10 mouse cellular contexts compared by ENCODE assay signal in genomic region chr9:43261941-43262340, GRCm38 (mm10). TPM values are rescaled to one million over a fixed set of nuclear protein-coding genes. Genes with fewer than 3 reads are reported as not detected.
A peak's percentile ranks its signal among the peaks of the same experiment; 100 is the strongest.
DNase-seq lines count a peak whose midpoint lies in the region; ATAC-seq and TF ChIP-seq lines count a peak whose summit lies in the region.
"Had no signal": no experiment of that assay in that cellular context is flagged by ENCODE, and none has a peak within 500 bp of the region (broad histone marks: within the 10 kb centered on the region; RNA-seq: fewer than 3 reads in every experiment).

No protein-coding gene starts in this region.

- peaks cover 30% of the 10 kb centered on the region for H3K4me1 ChIP-seq in heart, embryonic 13.5 days
- peaks cover 15% of the 10 kb centered on the region for H3K4me1 ChIP-seq in ES-Bruce4 (ENCODE audit: control insufficient read depth, insufficient read depth, low read length)
- peaks cover 43% of the 10 kb centered on the region for H3K4me1 ChIP-seq in intestine, embryonic 15.5 days (replicated peaks)
- peaks cover 46% of the 10 kb centered on the region for H3K4me1 ChIP-seq in liver, embryonic 12.5 days

- no peaks in the 10 kb centered on the region for H3K27me3 ChIP-seq in heart, embryonic 13.5 days (replicated peaks)
- H3K27me3 ChIP-seq in ES-Bruce4 (ENCODE audit: control insufficient read depth, insufficient read depth, low read length, poor library complexity, severe bottlenecking) = no peaks in the 10 kb centered on the region
- H3K27me3 ChIP-seq in intestine, embryonic 15.5 days (replicated peaks) = no peaks in the 10 kb centered on the region
- 0 out of 2 replicates have a peak, but pooled peaks cover 6% of the 10 kb centered on the region for H3K27me3 ChIP-seq in liver, embryonic 12.5 days (replicated peaks)

- no peak for TF ChIP-seq POLR2A in ES-Bruce4 (IDR thresholded peaks at IDR 0.05; ENCODE audit: insufficient read depth, low read length)

- no peak overlapping the region for H3K4me3 ChIP-seq in heart, embryonic 13.5 days
- H3K4me3 ChIP-seq in ES-Bruce4 (ENCODE audit: low read depth, low read length) = no peak overlapping the region
- H3K4me3 ChIP-seq in intestine, embryonic 15.5 days (replicated peaks) = no peak overlapping the region
- no peak overlapping the region for H3K4me3 ChIP-seq in liver, embryonic 12.5 days

- 42% methylated on average over 2 of the region's 2 CpGs for WGBS in heart, embryonic 13.5 days
- 23% methylated on average over 2 of the region's 2 CpGs for WGBS in intestine, embryonic 15.5 days
- 45% methylated on average over 2 of the region's 2 CpGs for WGBS in liver, embryonic 12.5 days (ENCODE audit: insufficient replicate concordance)

- H3K27ac ChIP-seq in heart, embryonic 13.5 days (replicated peaks) = peak overlapping the region; percentile 53
- H3K27ac ChIP-seq in ES-Bruce4 (ENCODE audit: insufficient read depth, low read length) = peak overlapping the region; percentile 45; the same call in 1 of the 2 replicates
- H3K27ac ChIP-seq in intestine, embryonic 15.5 days = peak overlapping the region; percentile 93
- peak overlapping the region; percentile 49 for H3K27ac ChIP-seq in liver, embryonic 12.5 days

- no peak overlapping the region for H3K9ac ChIP-seq in heart, embryonic 13.5 days
- H3K9ac ChIP-seq in ES-Bruce4 (ENCODE audit: low read depth, poor library complexity, severe bottlenecking) = no peak overlapping the region
- H3K9ac ChIP-seq in intestine, embryonic 15.5 days = no peak overlapping the region
- H3K9ac ChIP-seq in liver, embryonic 12.5 days = no peak overlapping the region

- no peak for ATAC-seq in heart, embryonic 13.5 days (ENCODE audit: extremely low read depth, insufficient number of reproducible peaks, low FRiP score, low TSS enrichment)
- 0 out of 2 replicates have a peak, but pooled peaks have one; percentile 3 for ATAC-seq in intestine, embryonic 15.5 days
- no peak for ATAC-seq in liver, embryonic 12.5 days

- no peak for TF ChIP-seq EP300 in ES-Bruce4 (IDR thresholded peaks at IDR 0.05; ENCODE audit: insufficient read depth, low read depth, low read length)

- no peaks in the 10 kb centered on the region for H3K9me3 ChIP-seq in heart, embryonic 13.5 days
- no peaks in the 10 kb centered on the region for H3K9me3 ChIP-seq in ES-Bruce4 (replicated peaks; ENCODE audit: control insufficient read depth, insufficient read depth, low read length, poor library complexity, severe bottlenecking)
- no peaks in the 10 kb centered on the region for H3K9me3 ChIP-seq in intestine, embryonic 15.5 days
- H3K9me3 ChIP-seq in liver, embryonic 12.5 days (replicated peaks) = no peaks in the 10 kb centered on the region
- H3K9me3 ChIP-seq: G1E had no signal

- DNase-seq in heart, adult 9 months (ENCODE audit: low spot score in 2 of 2) = no peak
- DNase-seq in embryo, embryonic 10 days (ENCODE audit: low spot score) = no peak
- DNase-seq in ovary, postnatal 14 days (ENCODE audit: low spot score) = no peak
- DNase-seq in right cerebral cortex, postnatal 4 days = no peak
- DNase-seq: gastrocnemius, postnatal 36 days had no signal

- no peaks in the 10 kb centered on the region for H3K36me3 ChIP-seq in heart, embryonic 13.5 days
- no peaks in the 10 kb centered on the region for H3K36me3 ChIP-seq in ES-Bruce4 (ENCODE audit: control insufficient read depth, insufficient read depth, low read length, poor library complexity, severe bottlenecking)
- H3K36me3 ChIP-seq in intestine, embryonic 15.5 days = no peaks in the 10 kb centered on the region
- H3K36me3 ChIP-seq in liver, embryonic 12.5 days = no peaks in the 10 kb centered on the region
- H3K36me3 ChIP-seq: G1E had no signal

- TF ChIP-seq CTCF in ES-Bruce4 (IDR thresholded peaks at IDR 0.05; ENCODE audit: low read depth, low read length) = no peak

- H3K4me2 ChIP-seq in heart, embryonic 13.5 days = no peak overlapping the region
- H3K4me2 ChIP-seq in intestine, embryonic 15.5 days (replicated peaks) = no peak overlapping the region; the same call in 1 of the 2 replicates
- no peak overlapping the region for H3K4me2 ChIP-seq in liver, embryonic 12.5 days

RNA-seq across cellular contexts. Expression of gene Oaf, which starts 22.2 kb away (rescaled TPM):
- polyA plus RNA-seq in heart, embryonic 13.5 days (2015; fragmentation: Nextera tagmentation; extraction: Ambion mirVana) = 28.0 and 29.7 TPM in 2 replicates
- 3.7 and 4.8 TPM in 2 replicates for polyA plus RNA-seq in ES-Bruce4 (2011; ENCODE audit: insufficient read depth, insufficient read length, low read depth, missing spikeins)
- 56.8 and 61.0 TPM in 2 replicates for polyA plus RNA-seq in intestine, embryonic 15.5 days (2015; fragmentation: Nextera tagmentation; extraction: Ambion mirVana)
- 37.8 and 44.1 TPM in 2 replicates for polyA plus RNA-seq in liver, embryonic 12.5 days (2016; fragmentation: Nextera tagmentation; extraction: Ambion mirVana)

RNA-seq across cellular contexts. Expression of gene Trim29, which starts 48.7 kb away (rescaled TPM):
- 0.19 and 0.43 TPM in 2 replicates for polyA plus RNA-seq in heart, embryonic 13.5 days (2015; fragmentation: Nextera tagmentation; extraction: Ambion mirVana)
- polyA plus RNA-seq in ES-Bruce4 (2011; ENCODE audit: insufficient read depth, insufficient read length, low read depth, missing spikeins) = 1.3 TPM in 2 replicates
- 1.3 and 1.7 TPM in 2 replicates for polyA plus RNA-seq in intestine, embryonic 15.5 days (2015; fragmentation: Nextera tagmentation; extraction: Ambion mirVana)
- polyA plus RNA-seq in liver, embryonic 12.5 days (2016; fragmentation: Nextera tagmentation; extraction: Ambion mirVana) = not detected in 2 replicates
- polyA plus RNA-seq: G1E had no signal

RNA-seq across cellular contexts. Expression of gene Pou2f3, which starts 51.8 kb away (rescaled TPM):
- polyA plus RNA-seq in heart, embryonic 13.5 days (2015; fragmentation: Nextera tagmentation; extraction: Ambion mirVana) = not detected in 2 replicates
- polyA plus RNA-seq in ES-Bruce4 (2011; ENCODE audit: insufficient read depth, insufficient read length, low read depth, missing spikeins) = 2.4 and 2.9 TPM in 2 replicates
- polyA plus RNA-seq in intestine, embryonic 15.5 days (2015; fragmentation: Nextera tagmentation; extraction: Ambion mirVana) = 0.52 and 0.70 TPM in 2 replicates
- polyA plus RNA-seq in liver, embryonic 12.5 days (2016; fragmentation: Nextera tagmentation; extraction: Ambion mirVana) = not detected in 2 replicates
- polyA plus RNA-seq: G1E had no signal
